Mouse (Mus musculus): ENCODE data around the gene Catsperd. TPM values are rescaled to one million over a fixed set of nuclear protein-coding genes. Genes with fewer than 3 reads are reported as not detected.

Gene Catsperd
- total and polyA plus RNA-seq, 3 experiments: not detected

DNA sequence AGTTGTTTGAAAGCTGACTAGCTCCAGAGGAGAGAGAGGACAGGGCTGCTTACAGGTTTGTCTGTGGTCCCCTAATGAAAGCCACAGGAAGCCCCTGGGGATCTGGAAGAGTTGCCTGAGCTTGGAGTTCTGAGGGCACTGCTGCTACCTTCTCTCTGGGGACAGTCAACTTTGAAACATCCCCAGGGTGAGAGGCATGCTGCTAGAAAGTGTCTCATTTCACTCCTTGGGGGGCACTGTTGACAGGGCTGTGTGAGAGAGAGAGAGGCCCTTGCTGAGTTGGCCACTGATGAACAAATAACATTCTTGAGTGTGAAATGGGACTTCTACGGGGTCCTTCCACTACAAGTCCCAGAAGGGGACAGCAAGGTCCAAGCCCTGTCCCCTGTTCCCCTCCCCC is 40.2 kb upstream of the Catsperd start:
- DNase-seq (ENCODE audit: low spot score): no peak
- Histone ChIP-seq H3K4me1 (ENCODE audit: insufficient read depth, low read depth, low read length) (peaks cover 64% of the 10 kb centered on the region), H3K36me3 (replicated peaks) (peaks cover 77% of the 10 kb centered on the region), H3K27me3 (ENCODE audit: insufficient read depth, low read length) (no peaks in the 10 kb centered on the region), H3K4me3 (ENCODE audit: low read depth, low read length) (no peak overlapping the region; the same call in 1 of the 2 replicates), H3K9me3 (replicated peaks) (no peaks in the 10 kb centered on the region)
- ATAC-seq (ENCODE audit: extremely low read depth, insufficient number of reproducible peaks, low FRiP score, poor library complexity, severe bottlenecking): no peak
- no peak for TF ChIP-seq POLR2AphosphoS5 (IDR thresholded peaks at IDR 0.05; ENCODE audit: insufficient replicate concordance, low read depth, low read length)
- TF ChIP-seq GATA1 (IDR thresholded peaks at IDR 0.05; ENCODE audit: borderline replicate concordance, low read length): no peak
- no peak for TF ChIP-seq TAL1 (conservative IDR thresholded peaks at IDR 0.05; ENCODE audit: low read depth, low read length)
- no peak for TF ChIP-seq CTCF (IDR thresholded peaks at IDR 0.05; ENCODE audit: low read depth, low read length)
- no peak for TF ChIP-seq GATA2 (IDR thresholded peaks at IDR 0.05; ENCODE audit: borderline replicate concordance, low read depth, low read length)

DNA sequence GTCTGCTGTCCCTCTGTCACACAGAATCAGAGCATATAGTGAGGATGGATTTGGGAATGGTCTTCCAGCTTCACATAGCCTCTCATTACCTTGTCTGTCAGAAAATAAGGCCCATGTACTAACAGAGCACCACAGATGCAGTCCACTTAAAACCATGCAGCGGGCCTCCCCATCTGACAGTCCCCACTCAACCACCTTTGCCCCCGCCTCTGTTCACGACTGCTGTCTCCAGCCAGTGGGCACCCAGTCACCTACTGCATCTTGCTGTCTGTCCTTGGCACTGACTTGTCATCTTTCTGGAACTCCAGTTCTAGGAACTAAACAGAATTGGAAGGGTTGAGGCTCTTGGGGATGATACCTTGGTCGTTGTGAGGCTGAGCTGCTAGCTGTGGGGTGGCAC is 39.0 kb upstream of the Catsperd start:
- DNase-seq (ENCODE audit: low spot score): no peak
- H3K9me3 ChIP-seq (replicated peaks): no peaks in the 10 kb centered on the region
- peaks cover 81% of the 10 kb centered on the region for H3K36me3 ChIP-seq (replicated peaks)
- H3K4me3 ChIP-seq (ENCODE audit: low read depth, low read length): no peak overlapping the region; the same call in 1 of the 2 replicates
- ATAC-seq (ENCODE audit: extremely low read depth, insufficient number of reproducible peaks, low FRiP score, poor library complexity, severe bottlenecking): no peak
- no peaks in the 10 kb centered on the region for H3K27me3 ChIP-seq (ENCODE audit: insufficient read depth, low read length)
- no peak for TF ChIP-seq GATA1 (IDR thresholded peaks at IDR 0.05; ENCODE audit: borderline replicate concordance, low read length)
- no peak for TF ChIP-seq CTCF (IDR thresholded peaks at IDR 0.05; ENCODE audit: low read depth, low read length)
- no peak for TF ChIP-seq TAL1 (conservative IDR thresholded peaks at IDR 0.05; ENCODE audit: low read depth, low read length)
- no peak for TF ChIP-seq POLR2AphosphoS5 (IDR thresholded peaks at IDR 0.05; ENCODE audit: insufficient replicate concordance, low read depth, low read length)
- no peak for TF ChIP-seq GATA2 (IDR thresholded peaks at IDR 0.05; ENCODE audit: borderline replicate concordance, low read depth, low read length)
- peaks cover 64% of the 10 kb centered on the region for H3K4me1 ChIP-seq (ENCODE audit: insufficient read depth, low read depth, low read length)

DNA sequence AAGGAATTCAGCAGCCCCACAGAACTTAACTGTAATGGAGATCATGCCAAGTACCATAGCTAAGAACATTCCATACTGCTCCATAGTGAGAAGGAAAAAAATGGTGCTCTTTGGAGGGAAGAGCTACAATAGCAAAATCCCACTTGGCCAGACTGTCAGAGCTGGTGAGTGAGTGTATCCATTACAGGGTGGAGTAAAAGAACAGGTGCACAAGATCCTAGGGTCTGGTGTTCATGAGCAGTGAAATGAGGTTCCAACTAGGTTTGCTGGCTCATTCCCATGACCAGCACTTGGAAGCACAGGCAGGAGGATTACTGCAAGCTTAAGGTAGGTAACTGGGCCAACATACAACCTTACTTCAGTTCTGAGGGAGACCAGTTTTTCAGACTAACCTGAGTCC is 35.4 kb upstream of the Catsperd start:
- H3K27me3 ChIP-seq (ENCODE audit: insufficient read depth, low read length): no peaks in the 10 kb centered on the region
- peaks cover 100% of the 10 kb centered on the region for H3K36me3 ChIP-seq (replicated peaks)
- H3K4me1 ChIP-seq (ENCODE audit: insufficient read depth, low read depth, low read length): peaks cover 49% of the 10 kb centered on the region
- ATAC-seq (ENCODE audit: extremely low read depth, insufficient number of reproducible peaks, low FRiP score, poor library complexity, severe bottlenecking) (no peak), DNase-seq (ENCODE audit: low spot score) (no peak)
- no peaks in the 10 kb centered on the region for H3K9me3 ChIP-seq (replicated peaks)
- TF ChIP-seq GATA2 (IDR thresholded peaks at IDR 0.05; ENCODE audit: borderline replicate concordance, low read depth, low read length) (no peak), CTCF (IDR thresholded peaks at IDR 0.05; ENCODE audit: low read depth, low read length) (no peak), GATA1 (IDR thresholded peaks at IDR 0.05; ENCODE audit: borderline replicate concordance, low read length) (no peak), POLR2AphosphoS5 (IDR thresholded peaks at IDR 0.05; ENCODE audit: insufficient replicate concordance, low read depth, low read length) (no peak), TAL1 (conservative IDR thresholded peaks at IDR 0.05; ENCODE audit: low read depth, low read length) (no peak)
- H3K4me3 ChIP-seq (ENCODE audit: low read depth, low read length): no peak overlapping the region

DNA sequence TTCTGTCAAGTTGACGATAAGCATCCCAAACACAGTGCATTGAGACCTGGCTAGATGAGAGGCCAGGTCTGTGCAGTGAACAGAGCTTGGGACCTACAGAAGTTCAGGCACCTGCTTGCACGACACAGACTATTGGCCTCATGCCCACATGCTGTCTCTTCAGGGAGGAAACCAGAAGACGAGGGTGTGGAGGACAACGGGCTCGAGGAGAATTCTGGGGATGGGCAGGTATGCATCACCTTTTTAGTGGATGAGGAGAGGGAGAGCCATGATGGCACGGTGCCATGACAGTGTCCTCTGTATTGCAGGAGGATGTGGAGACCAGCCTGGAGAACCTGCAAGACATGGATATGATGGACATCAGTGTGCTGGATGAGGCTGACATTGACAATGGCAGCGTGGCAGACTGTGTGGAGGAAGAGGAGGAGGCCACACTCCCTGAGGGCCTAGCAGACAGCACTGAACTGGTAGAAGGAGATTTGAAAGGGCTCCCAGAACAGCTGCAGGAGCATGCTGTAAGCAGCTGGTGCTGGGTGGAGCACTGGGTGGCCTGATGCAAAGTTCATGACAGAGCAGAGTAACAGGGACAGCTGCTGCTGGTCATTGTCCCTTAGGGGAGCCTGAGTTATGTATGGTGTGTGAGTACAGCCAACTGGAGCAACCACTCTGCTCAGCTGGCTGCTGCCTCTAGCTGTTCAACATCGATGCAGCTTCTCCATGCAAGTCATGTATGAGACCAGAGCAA is 34.2 kb upstream of the Catsperd start:
- no peaks in the 10 kb centered on the region for H3K9me3 ChIP-seq (replicated peaks)
- no peaks in the 10 kb centered on the region for H3K27me3 ChIP-seq (ENCODE audit: insufficient read depth, low read length)
- TF ChIP-seq TAL1 (conservative IDR thresholded peaks at IDR 0.05; ENCODE audit: low read depth, low read length) (no peak), POLR2AphosphoS5 (IDR thresholded peaks at IDR 0.05; ENCODE audit: insufficient replicate concordance, low read depth, low read length) (no peak), GATA1 (IDR thresholded peaks at IDR 0.05; ENCODE audit: borderline replicate concordance, low read length) (no peak), CTCF (IDR thresholded peaks at IDR 0.05; ENCODE audit: low read depth, low read length) (no peak), GATA2 (IDR thresholded peaks at IDR 0.05; ENCODE audit: borderline replicate concordance, low read depth, low read length) (no peak)
- no peak overlapping the region for H3K4me3 ChIP-seq (ENCODE audit: low read depth, low read length)
- ATAC-seq (ENCODE audit: extremely low read depth, insufficient number of reproducible peaks, low FRiP score, poor library complexity, severe bottlenecking) (no peak), DNase-seq (ENCODE audit: low spot score) (no peak)
- peaks cover 97% of the 10 kb centered on the region for H3K36me3 ChIP-seq (replicated peaks)
- H3K4me1 ChIP-seq (ENCODE audit: insufficient read depth, low read depth, low read length): peaks cover 44% of the 10 kb centered on the region

DNA sequence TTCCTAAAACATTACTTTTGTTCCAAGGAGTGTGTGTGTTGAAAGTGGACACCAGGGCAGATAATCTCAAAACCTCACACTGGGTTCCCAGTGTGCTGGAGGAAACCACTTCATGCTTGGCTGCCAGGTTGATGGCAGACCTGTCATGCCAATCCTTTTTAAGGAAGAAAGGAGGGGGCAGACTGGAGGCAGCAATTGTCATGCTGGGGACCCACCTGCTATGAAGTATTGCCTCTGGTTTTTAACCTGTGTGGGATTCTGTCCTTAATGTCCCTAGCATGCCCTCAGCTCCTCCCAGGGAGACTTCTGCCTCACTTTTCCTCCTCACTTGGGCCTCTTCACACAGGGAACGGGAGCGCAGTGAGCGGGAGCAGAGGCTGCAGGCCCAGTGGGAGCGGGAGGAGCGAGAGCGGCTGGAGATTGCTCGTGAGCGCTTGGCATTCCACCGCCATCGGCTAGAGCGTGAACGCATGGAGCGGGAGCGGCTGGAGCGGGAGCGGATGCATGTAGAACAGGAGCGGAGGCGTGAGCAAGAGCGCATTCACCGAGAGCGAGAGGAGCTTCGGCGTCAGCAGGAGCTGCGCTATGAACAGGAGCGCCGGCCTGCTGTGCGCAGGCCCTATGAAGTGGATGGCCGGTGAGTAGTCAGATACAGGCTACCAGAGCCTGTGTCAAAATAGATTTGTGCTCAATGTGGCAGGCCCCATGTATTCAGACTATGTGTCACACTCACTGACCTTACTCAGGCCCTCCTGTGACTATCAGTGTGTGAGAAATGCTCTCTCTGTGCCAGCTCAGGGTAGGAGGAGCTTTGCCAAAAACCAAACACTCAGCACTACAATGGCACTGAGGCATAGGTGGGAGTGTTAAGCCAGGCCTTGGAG is 24.5 kb upstream of the Catsperd start:
- no peak for ATAC-seq (ENCODE audit: extremely low read depth, insufficient number of reproducible peaks, low FRiP score, poor library complexity, severe bottlenecking)
- H3K4me1 ChIP-seq (ENCODE audit: insufficient read depth, low read depth, low read length): peaks cover 48% of the 10 kb centered on the region

DNA sequence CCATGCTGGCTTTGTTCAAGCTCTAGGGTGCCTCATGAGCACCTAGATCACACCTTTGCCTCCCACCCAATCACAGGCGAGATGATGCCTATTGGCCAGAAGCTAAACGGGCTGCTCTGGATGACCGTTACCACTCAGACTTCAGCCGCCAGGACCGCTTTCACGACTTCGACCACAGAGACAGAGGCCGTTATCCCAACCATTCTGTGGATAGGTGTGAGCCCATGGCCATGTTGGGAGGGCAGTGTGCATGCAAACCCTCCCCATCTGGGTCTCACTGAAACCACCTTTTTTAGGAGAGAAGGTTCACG is 23.9 kb upstream of the Catsperd start:
- H3K4me1 ChIP-seq (ENCODE audit: insufficient read depth, low read depth, low read length): peaks cover 52% of the 10 kb centered on the region
- H3K4me3 ChIP-seq (ENCODE audit: low read depth, low read length): no peak overlapping the region
- no peak for DNase-seq (ENCODE audit: low spot score)
- H3K27me3 ChIP-seq (ENCODE audit: insufficient read depth, low read length): no peaks in the 10 kb centered on the region
- H3K36me3 ChIP-seq (replicated peaks): peaks cover 96% of the 10 kb centered on the region
- H3K9me3 ChIP-seq (replicated peaks): no peaks in the 10 kb centered on the region
- TF ChIP-seq GATA1 (IDR thresholded peaks at IDR 0.05; ENCODE audit: borderline replicate concordance, low read length): no peak
- TF ChIP-seq POLR2AphosphoS5 (IDR thresholded peaks at IDR 0.05; ENCODE audit: insufficient replicate concordance, low read depth, low read length): peak; percentile 55; the same call in 1 of the 2 replicates
- ATAC-seq (ENCODE audit: extremely low read depth, insufficient number of reproducible peaks, low FRiP score, poor library complexity, severe bottlenecking): no peak

More for the DNA sequence above, 24.5 kb upstream of the Catsperd start:
- DNase-seq (ENCODE audit: low spot score): no peak
- Histone ChIP-seq H3K27me3 (ENCODE audit: insufficient read depth, low read length) (no peaks in the 10 kb centered on the region), H3K9me3 (replicated peaks) (no peaks in the 10 kb centered on the region), H3K4me3 (ENCODE audit: low read depth, low read length) (no peak overlapping the region), H3K36me3 (replicated peaks) (peaks cover 95% of the 10 kb centered on the region)
- TF ChIP-seq GATA1 (IDR thresholded peaks at IDR 0.05; ENCODE audit: borderline replicate concordance, low read length): no peak
- TF ChIP-seq TAL1 (conservative IDR thresholded peaks at IDR 0.05; ENCODE audit: low read depth, low read length): no peak
- TF ChIP-seq CTCF (IDR thresholded peaks at IDR 0.05; ENCODE audit: low read depth, low read length): no peak
- TF ChIP-seq GATA2 (IDR thresholded peaks at IDR 0.05; ENCODE audit: borderline replicate concordance, low read depth, low read length): no peak
- no peak for TF ChIP-seq POLR2AphosphoS5 (IDR thresholded peaks at IDR 0.05; ENCODE audit: insufficient replicate concordance, low read depth, low read length)

Measured in G1E (cell line).